Mouse (Mus musculus): ENCODE results near the gene Caln1. TPM values are rescaled to one million over a fixed set of nuclear protein-coding genes. Genes with fewer than 3 reads are reported as not detected.

The Caln1 gene
- polyA plus RNA-seq, 1 experiment, result 0.01 TPM

- no peak for DNase-seq (ENCODE audit: low read depth, low spot score)
- 81% methylated on average over 5 of the region's 5 CpGs for WGBS
Observed at GRCm38 (mm10) chr5:130771061-130771741, 401.9 kb downstream of the Caln1 start.

- WGBS, result 87% methylated on average over 6 of the region's 6 CpGs
- DNase-seq (ENCODE audit: low read depth, low spot score), result no peak
Observed at GRCm38 (mm10) chr5:130772491-130772890, 403.2 kb downstream of the Caln1 start.

- DNase-seq (ENCODE audit: low read depth, low spot score), result no peak
- WGBS, result 86% methylated on average over 3 of the region's 3 CpGs
Observed at GRCm38 (mm10) chr5:130774946-130775345, 405.7 kb downstream of the Caln1 start.

GRCm38 (mm10) chr5:130792755-130793452 is 423.6 kb downstream of the Caln1 start:
- DNase-seq (ENCODE audit: low read depth, low spot score), result no peak
- WGBS, result 79% methylated on average over 3 of the region's 3 CpGs

GRCm38 (mm10) chr5:130797713-130798112 is 428.5 kb downstream of the Caln1 start:
- 70% methylated on average over 5 of the region's 5 CpGs for WGBS
- DNase-seq (ENCODE audit: low read depth, low spot score), result no peak

GRCm38 (mm10) chr5:130810314-130810713 is 441.1 kb downstream of the Caln1 start:
- no peak for DNase-seq (ENCODE audit: low read depth, low spot score)
- WGBS, result 30% methylated on average over 6 of the region's 6 CpGs

- DNase-seq (ENCODE audit: low read depth, low spot score), result no peak
- 42% methylated on average over 1 of the region's 1 CpGs for WGBS
Observed at GRCm38 (mm10) chr5:130810846-130811245, 441.6 kb downstream of the Caln1 start.

- 28% methylated on average over 3 of the region's 3 CpGs for WGBS
- no peak for DNase-seq (ENCODE audit: low read depth, low spot score)
Observed at GRCm38 (mm10) chr5:130811266-130811665, 442.0 kb downstream of the Caln1 start.

- WGBS, result 80% methylated on average over 3 of the region's 3 CpGs
- DNase-seq (ENCODE audit: low read depth, low spot score), result no peak
Observed at GRCm38 (mm10) chr5:130811966-130812365, 442.7 kb downstream of the Caln1 start.

GRCm38 (mm10) chr5:130812556-130812955 is 443.3 kb downstream of the Caln1 start:
- no peak for DNase-seq (ENCODE audit: low read depth, low spot score)
- WGBS, result 90% methylated on average over 8 of the region's 8 CpGs

- DNase-seq (ENCODE audit: low read depth, low spot score), result no peak
- WGBS, result 85% methylated on average over 9 of the region's 9 CpGs
Observed at GRCm38 (mm10) chr5:130813089-130813488, 443.8 kb downstream of the Caln1 start.

- 76% methylated on average over 5 of the region's 5 CpGs for WGBS
- DNase-seq (ENCODE audit: low read depth, low spot score), result no peak
Observed at GRCm38 (mm10) chr5:130815352-130815751, 446.1 kb downstream of the Caln1 start.

GRCm38 (mm10) chr5:130820021-130820648 is 450.9 kb downstream of the Caln1 start:
- 68% methylated on average over 4 of the region's 4 CpGs for WGBS
- DNase-seq (ENCODE audit: low read depth, low spot score), result no peak

- WGBS, result 87% methylated on average over 5 of the region's 5 CpGs
- no peak for DNase-seq (ENCODE audit: low read depth, low spot score)
Observed at GRCm38 (mm10) chr5:130820661-130821060, 451.4 kb downstream of the Caln1 start.

- no peak for DNase-seq (ENCODE audit: low read depth, low spot score)
- WGBS, result 61% methylated on average over 2 of the region's 2 CpGs
Observed at GRCm38 (mm10) chr5:130825797-130826196, 456.5 kb downstream of the Caln1 start.

GRCm38 (mm10) chr5:130848562-130848961 is 479.3 kb downstream of the Caln1 start:
- WGBS, result 84% methylated on average over 6 of the region's 6 CpGs
- DNase-seq (ENCODE audit: low read depth, low spot score), result no peak

GRCm38 (mm10) chr5:130849610-130850009 is 480.4 kb downstream of the Caln1 start:
- 75% methylated on average over 4 of the region's 4 CpGs for WGBS
- DNase-seq (ENCODE audit: low read depth, low spot score), result no peak

- 27% methylated on average over 11 of the region's 11 CpGs for WGBS
- DNase-seq (ENCODE audit: low read depth, low spot score), result no peak
Observed at GRCm38 (mm10) chr5:130852182-130852581, 482.9 kb downstream of the Caln1 start.

- whole genome bisulfite sequencing, result 2% methylated on average over 10 of the region's 10 CpGs
- DNase-seq (ENCODE audit: low read depth, low spot score), result peak; percentile 38
Observed at GRCm38 (mm10) chr5:130853371-130853770, 484.1 kb downstream of the Caln1 start.

GRCm38 (mm10) chr5:130854430-130854829 is 485.2 kb downstream of the Caln1 start:
- 71% methylated on average over 7 of the region's 7 CpGs for WGBS
- DNase-seq (ENCODE audit: low read depth, low spot score), result no peak

- WGBS, result 30% methylated on average over 8 of the region's 8 CpGs
- DNase-seq (ENCODE audit: low read depth, low spot score), result peak; percentile 11
Observed at GRCm38 (mm10) chr5:130858148-130858547, 488.9 kb downstream of the Caln1 start.

Measured in large intestine, adult 2 months (tissue).